Mouse (Mus musculus): ENCODE measurements around the gene 2210011C24Rik.

- TF ChIP-seq POLR2A (IDR thresholded peaks at IDR 0.05; ENCODE audit: borderline replicate concordance, insufficient read depth, low read length) (no peak), CTCF (IDR thresholded peaks at IDR 0.05; ENCODE audit: borderline replicate concordance, insufficient read depth, low read depth, low read length) (no peak)
Observed at GRCm38 (mm10) chr8:84032777-84033176, 20.8 kb upstream of the 2210011C24Rik start.
